Mouse (Mus musculus): ENCODE data around the gene Pdzk1. TPM values are rescaled to one million over a fixed set of nuclear protein-coding genes. Genes with fewer than 3 reads are reported as not detected.

Pdzk1 gene
- polyA plus RNA-seq, 1 experiment, result 414 TPM

- no peak for TF ChIP-seq CTCF (conservative IDR thresholded peaks at IDR 0.05; ENCODE audit: insufficient read depth, insufficient read length, low read depth, low read length)
- TF ChIP-seq POLR2A (IDR thresholded peaks at IDR 0.05; ENCODE audit: low read depth, low read length), result no peak
- peaks cover 8% of the 10 kb centered on the region; the same call in 1 of the 2 replicates for H3K4me1 ChIP-seq (ENCODE audit: control insufficient read depth, insufficient read depth, low read length)
- no peaks in the 10 kb centered on the region for H3K27me3 ChIP-seq (replicated peaks; ENCODE audit: control insufficient read depth, insufficient read depth, low read length)
- WGBS, result 18% methylated on average over 6 of the region's 6 CpGs
- H3K36me3 ChIP-seq (ENCODE audit: control insufficient read depth, insufficient read depth, low read length), result peaks cover 5% of the 10 kb centered on the region; the same call in 1 of the 2 replicates
- H3K4me3 ChIP-seq (ENCODE audit: insufficient read depth, low read depth, low read length), result no peak overlapping the region
- no peak for DNase-seq
- H3K27ac ChIP-seq (ENCODE audit: insufficient read depth, low read depth, low read length), result no peak overlapping the region
Observed at GRCm38 (mm10) chr3:96847661-96848060, 18.6 kb downstream of the Pdzk1 start.

- no peak for DNase-seq
- WGBS, result 77% methylated on average over 7 of the region's 8 CpGs
- TF ChIP-seq CTCF (conservative IDR thresholded peaks at IDR 0.05; ENCODE audit: insufficient read depth, insufficient read length, low read depth, low read length), result no peak
- no peak for TF ChIP-seq POLR2A (IDR thresholded peaks at IDR 0.05; ENCODE audit: low read depth, low read length)
- H3K27me3 ChIP-seq (replicated peaks; ENCODE audit: control insufficient read depth, insufficient read depth, low read length), result no peaks in the 10 kb centered on the region
- H3K27ac ChIP-seq (ENCODE audit: insufficient read depth, low read depth, low read length), result no peak overlapping the region
- H3K36me3 ChIP-seq (ENCODE audit: control insufficient read depth, insufficient read depth, low read length), result peaks cover 5% of the 10 kb centered on the region
- no peak overlapping the region for H3K4me3 ChIP-seq (ENCODE audit: insufficient read depth, low read depth, low read length)
- peaks cover 8% of the 10 kb centered on the region; the same call in 1 of the 2 replicates for H3K4me1 ChIP-seq (ENCODE audit: control insufficient read depth, insufficient read depth, low read length)
Observed at GRCm38 (mm10) chr3:96848470-96848869, 19.4 kb downstream of the Pdzk1 start.

- 52% methylated on average over 2 of the region's 2 CpGs for WGBS
- Histone ChIP-seq H3K36me3 (ENCODE audit: control insufficient read depth, insufficient read depth, low read length) (peaks cover 5% of the 10 kb centered on the region), H3K4me1 (ENCODE audit: control insufficient read depth, insufficient read depth, low read length) (peaks cover 8% of the 10 kb centered on the region; the same call in 1 of the 2 replicates), H3K27me3 (replicated peaks; ENCODE audit: control insufficient read depth, insufficient read depth, low read length) (no peaks in the 10 kb centered on the region), H3K27ac (ENCODE audit: insufficient read depth, low read depth, low read length) (no peak overlapping the region), H3K4me3 (ENCODE audit: insufficient read depth, low read depth, low read length) (no peak overlapping the region)
- no peak for TF ChIP-seq CTCF (conservative IDR thresholded peaks at IDR 0.05; ENCODE audit: insufficient read depth, insufficient read length, low read depth, low read length)
- no peak for DNase-seq
Observed at GRCm38 (mm10) chr3:96849168-96849727, 20.2 kb downstream of the Pdzk1 start.

- no peak overlapping the region for H3K4me3 ChIP-seq (ENCODE audit: insufficient read depth, low read depth, low read length)
- no peak for DNase-seq
- TF ChIP-seq CTCF (conservative IDR thresholded peaks at IDR 0.05; ENCODE audit: insufficient read depth, insufficient read length, low read depth, low read length), result no peak
- no peak for TF ChIP-seq POLR2A (IDR thresholded peaks at IDR 0.05; ENCODE audit: low read depth, low read length)
- H3K36me3 ChIP-seq (ENCODE audit: control insufficient read depth, insufficient read depth, low read length), result peaks cover 5% of the 10 kb centered on the region
- H3K27ac ChIP-seq (ENCODE audit: insufficient read depth, low read depth, low read length), result no peak overlapping the region
- 49% methylated on average over 6 of the region's 6 CpGs for WGBS
- peaks cover 3% of the 10 kb centered on the region; the same call in 1 of the 2 replicates for H3K4me1 ChIP-seq (ENCODE audit: control insufficient read depth, insufficient read depth, low read length)
- no peaks in the 10 kb centered on the region for H3K27me3 ChIP-seq (replicated peaks; ENCODE audit: control insufficient read depth, insufficient read depth, low read length)
Observed at GRCm38 (mm10) chr3:96852561-96852960, 23.5 kb downstream of the Pdzk1 start.

GRCm38 (mm10) chr3:96854376-96854775, 25.3 kb downstream of the Pdzk1 start:
- H3K27ac ChIP-seq (ENCODE audit: insufficient read depth, low read depth, low read length), result no peak overlapping the region
- H3K36me3 ChIP-seq (ENCODE audit: control insufficient read depth, insufficient read depth, low read length), result peaks cover 7% of the 10 kb centered on the region
- DNase-seq, result no peak
- H3K4me1 ChIP-seq (ENCODE audit: control insufficient read depth, insufficient read depth, low read length), result no peaks in the 10 kb centered on the region; the same call in 1 of the 2 replicates
- H3K4me3 ChIP-seq (ENCODE audit: insufficient read depth, low read depth, low read length), result no peak overlapping the region
- TF ChIP-seq POLR2A (IDR thresholded peaks at IDR 0.05; ENCODE audit: low read depth, low read length) (no peak), CTCF (conservative IDR thresholded peaks at IDR 0.05; ENCODE audit: insufficient read depth, insufficient read length, low read depth, low read length) (no peak)
- WGBS, result 76% methylated on average over 4 of the region's 4 CpGs
- H3K27me3 ChIP-seq (replicated peaks; ENCODE audit: control insufficient read depth, insufficient read depth, low read length), result no peaks in the 10 kb centered on the region

GRCm38 (mm10) chr3:96855833-96856232, 26.7 kb downstream of the Pdzk1 start:
- peaks cover 7% of the 10 kb centered on the region for H3K36me3 ChIP-seq (ENCODE audit: control insufficient read depth, insufficient read depth, low read length)
- no peak overlapping the region for H3K4me3 ChIP-seq (ENCODE audit: insufficient read depth, low read depth, low read length)
- 76% methylated on average over 3 of the region's 3 CpGs for WGBS
- DNase-seq, result no peak
- H3K27ac ChIP-seq (ENCODE audit: insufficient read depth, low read depth, low read length), result no peak overlapping the region
- TF ChIP-seq CTCF (conservative IDR thresholded peaks at IDR 0.05; ENCODE audit: insufficient read depth, insufficient read length, low read depth, low read length) (no peak), POLR2A (IDR thresholded peaks at IDR 0.05; ENCODE audit: low read depth, low read length) (no peak)
- H3K27me3 ChIP-seq (replicated peaks; ENCODE audit: control insufficient read depth, insufficient read depth, low read length), result no peaks in the 10 kb centered on the region
- H3K4me1 ChIP-seq (ENCODE audit: control insufficient read depth, insufficient read depth, low read length), result no peaks in the 10 kb centered on the region

- Histone ChIP-seq H3K4me3 (ENCODE audit: insufficient read depth, low read depth, low read length) (no peak overlapping the region), H3K4me1 (ENCODE audit: control insufficient read depth, insufficient read depth, low read length) (no peaks in the 10 kb centered on the region), H3K27me3 (replicated peaks; ENCODE audit: control insufficient read depth, insufficient read depth, low read length) (no peaks in the 10 kb centered on the region), H3K27ac (ENCODE audit: insufficient read depth, low read depth, low read length) (no peak overlapping the region), H3K36me3 (ENCODE audit: control insufficient read depth, insufficient read depth, low read length) (peaks cover 7% of the 10 kb centered on the region; the same call in 1 of the 2 replicates)
- no peak for TF ChIP-seq CTCF (conservative IDR thresholded peaks at IDR 0.05; ENCODE audit: insufficient read depth, insufficient read length, low read depth, low read length)
- TF ChIP-seq POLR2A (IDR thresholded peaks at IDR 0.05; ENCODE audit: low read depth, low read length), result no peak
- 90% methylated on average over 5 of the region's 5 CpGs for WGBS
- no peak for DNase-seq
Observed at GRCm38 (mm10) chr3:96860498-96860897, 31.4 kb downstream of the Pdzk1 start.

Data from kidney, adult 2 months (tissue).